Mouse (Mus musculus) T-helper 2 cell (primary cell): ENCODE measurements around the gene Spag4.
"Not testable (repeated sequence)": the region's sequence is repeated elsewhere in the genome, so short reads cannot be mapped to it uniquely, and the experiment has no call there.

ENCODE experiments used
- in situ Hi-C: fragments of 300-600 bp; cut with MboI, MseI; formaldehyde crosslinking; loops from one replicate; pipeline ENCODE4 v1.15.1; 2025; ENCODE audit warnings: high pct_unique_total_duplicates

Gene Spag4

DNA sequence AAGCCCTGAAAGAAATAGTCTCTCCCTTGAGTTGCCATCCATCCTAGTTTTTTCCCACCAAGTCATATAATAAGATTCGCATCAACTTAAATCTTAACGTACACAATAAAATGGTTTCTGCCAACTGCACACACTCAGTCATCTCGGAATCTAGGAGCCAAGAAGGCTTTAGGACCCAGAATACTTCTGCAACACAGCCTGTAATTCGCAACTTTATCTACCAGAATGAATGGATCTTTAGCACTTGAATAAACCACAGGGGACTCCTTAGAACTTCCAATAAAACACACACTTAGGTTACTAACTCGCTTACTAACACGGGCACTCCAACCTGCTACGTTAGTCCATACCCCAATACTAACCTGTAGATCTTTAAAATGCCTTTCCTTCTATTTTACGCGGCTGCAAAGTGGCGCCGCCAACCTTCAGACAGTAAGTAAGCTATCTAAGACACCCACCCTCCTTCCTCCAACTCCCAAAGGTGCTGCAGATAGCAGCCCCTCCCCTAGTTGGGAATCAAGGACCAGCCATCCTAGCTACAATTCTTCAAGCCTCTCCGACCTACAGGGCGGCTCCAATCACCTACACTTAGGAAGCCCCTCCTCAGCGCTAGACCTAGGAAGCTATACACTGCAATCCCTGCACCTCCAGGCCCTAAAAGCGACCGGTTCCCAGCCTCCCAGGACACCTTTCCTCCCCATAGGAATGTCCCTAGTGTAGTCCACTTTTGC is 45.8 kb downstream of the Spag4 start:
- in situ Hi-C loops, result no loop called here

DNA sequence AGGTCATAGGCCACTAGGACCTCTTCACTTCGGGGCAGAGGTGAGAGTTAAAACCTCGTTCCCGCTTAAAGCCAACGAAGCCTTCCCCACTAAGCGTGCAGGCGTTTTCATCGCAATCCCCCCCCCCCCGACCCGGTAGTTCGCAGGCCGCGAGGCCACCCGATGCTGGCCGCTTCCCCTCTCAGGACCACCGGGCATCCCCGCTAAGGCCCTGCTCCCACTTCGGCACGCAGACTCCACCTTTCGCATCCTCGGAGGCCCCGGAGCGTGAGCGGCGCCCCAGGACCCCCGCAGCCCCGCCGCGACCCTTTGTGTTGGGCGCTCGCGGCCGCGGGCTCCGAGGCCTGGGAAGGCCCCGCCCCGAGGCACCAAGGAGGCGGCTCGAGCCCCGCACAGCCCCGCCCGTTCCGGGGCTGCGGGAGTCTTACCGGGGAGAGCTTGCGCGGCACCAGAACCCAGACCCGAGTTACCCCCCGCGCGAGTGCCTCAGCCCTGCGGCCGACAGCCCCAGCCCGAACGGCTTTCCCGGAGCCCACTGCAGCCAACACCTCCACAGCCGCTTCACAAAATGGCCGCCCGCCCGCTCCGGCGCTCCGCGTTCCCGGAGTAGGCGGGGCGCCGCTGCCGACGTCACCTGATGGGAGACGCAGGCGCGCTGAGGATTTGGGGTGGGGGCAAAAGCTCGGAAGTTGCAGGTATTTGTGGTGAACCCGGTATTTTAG is 46.5 kb downstream of the Spag4 start, which contains the start of the genes Cpne1 and Rbm12:
TSS of gene Cpne1 (minus strand) at position 608 of the 722 bp plus-strand sequence.
TSS of gene Rbm12 (minus strand) at position 621 of the 722 bp plus-strand sequence.
- in situ Hi-C loops, result no loop called here

GRCm38 (mm10) chr2:156112080-156112423 is 47.1 kb downstream of the Spag4 start:
- in situ Hi-C loops, result not testable (repeated sequence)

- in situ Hi-C loops, result no loop called here
Observed at GRCm38 (mm10) chr2:156119566-156119965, 54.6 kb downstream of the Spag4 start.
